Mouse (Mus musculus) heart, embryonic 13.5 days (tissue): ENCODE data around the gene Gpr146. TPM values are rescaled to one million over a fixed set of nuclear protein-coding genes. Genes with fewer than 3 reads are reported as not detected.

ENCODE experiments used
- ATAC-seq: fragments of 200-750 bp; cut with Nextera tagmentation; 2 replicates; pipeline ENCODE4 v1.8.0; 2017; ENCODE audit warnings: moderate TSS enrichment; ENCODE audit not compliant: insufficient number of reproducible peaks, low FRiP score, low TSS enrichment; ENCODE audit errors: extremely low read depth
- H3K27ac ChIP-seq: fragments of 300-500 bp; sonication (generic); replicated peaks from 2 replicates; pipeline ENCODE4 v1.5.1; 2015; ENCODE audit warnings: moderate library complexity, mild to moderate bottlenecking, inconsistent platforms
- H3K27me3 ChIP-seq: fragments of 300-500 bp; sonication (generic); replicated peaks from 2 replicates; pipeline ENCODE4 v1.6.1; 2015; ENCODE audit warnings: mild to moderate bottlenecking, inconsistent platforms
- H3K36me3 ChIP-seq: fragments of 300-500 bp; sonication (generic); 2 replicates; pipeline ENCODE4 v1.6.1; 2015; ENCODE audit warnings: mild to moderate bottlenecking, inconsistent platforms
- H3K4me1 ChIP-seq: fragments of 300-500 bp; sonication (generic); 2 replicates; pipeline ENCODE4 v1.6.1; 2015; ENCODE audit warnings: inconsistent platforms
- H3K4me2 ChIP-seq: fragments of 300-500 bp; sonication (generic); 2 replicates; pipeline ENCODE4 v1.6.1; 2015; ENCODE audit warnings: inconsistent platforms, mild to moderate bottlenecking, moderate library complexity
- H3K4me3 ChIP-seq: fragments of 300-500 bp; sonication (generic); 2 replicates; pipeline ENCODE4 v1.5.1; 2015; ENCODE audit warnings: moderate library complexity, mild to moderate bottlenecking, inconsistent platforms
- H3K9ac ChIP-seq: fragments of 300-500 bp; sonication (generic); 2 replicates; pipeline ENCODE4 v1.6.1; 2015; ENCODE audit warnings: inconsistent platforms, mild to moderate bottlenecking, moderate library complexity
- H3K9me3 ChIP-seq: fragments of 300-500 bp; sonication (generic); 2 replicates; pipeline ENCODE4 v1.6.1; 2016; ENCODE audit warnings: inconsistent platforms
- WGBS: fragments of 180-500 bp; shearing (Covaris S2); methylation state at CpG from one replicate; pipeline ENCODE4 v1.1.7; 2015; ENCODE audit warnings: mixed read lengths; 5-methylcytosine and 5-hydroxymethylcytosine counted together
- polyA plus RNA-seq: library from polyadenylated mRNA; unstranded; fragments of >200 nt; fragmentation: Nextera tagmentation; extraction: Ambion mirVana; gene quantifications from 2 replicates; pipeline ENCODE4 v1.2.1, GENCODE M21; 2015

Gpr146 gene
- polyA plus RNA-seq, 1 experiment from 2014 or later, result 7.0 TPM

GRCm38 (mm10) chr5:139392219-139393196, 15.0 kb downstream of the Gpr146 start:
- whole genome bisulfite sequencing, result 90% methylated on average over 37 of the region's 37 CpGs
- Histone ChIP-seq H3K4me3 (no peak overlapping the region), H3K9me3 (no peaks in the 10 kb centered on the region), H3K36me3 (peaks cover 23% of the 10 kb centered on the region), H3K4me2 (peak overlapping the region; percentile 51; the same call in 1 of the 2 replicates), H3K27me3 (no peaks in the 10 kb centered on the region), H3K4me1 (peaks cover 55% of the 10 kb centered on the region), H3K27ac (no peak overlapping the region), H3K9ac (no peak overlapping the region)
- no peak for ATAC-seq

- Histone ChIP-seq H3K9ac (no peak overlapping the region), H3K27me3 (no peaks in the 10 kb centered on the region), H3K4me2 (no peak overlapping the region), H3K9me3 (no peaks in the 10 kb centered on the region), H3K36me3 (peaks cover 23% of the 10 kb centered on the region), H3K4me3 (no peak overlapping the region), H3K4me1 (peaks cover 55% of the 10 kb centered on the region), H3K27ac (no peak overlapping the region)
- 91% methylated on average over 16 of the region's 16 CpGs for WGBS
- no peak for ATAC-seq
Observed at GRCm38 (mm10) chr5:139393197-139393588, 15.7 kb downstream of the Gpr146 start.

- H3K4me2 ChIP-seq, result no peak overlapping the region
- H3K27me3 ChIP-seq, result no peaks in the 10 kb centered on the region
- no peaks in the 10 kb centered on the region for H3K9me3 ChIP-seq
- peaks cover 23% of the 10 kb centered on the region for H3K36me3 ChIP-seq
- ATAC-seq, result no peak
- 0 out of 2 replicates have a peak overlapping the region, but pooled peaks have one; percentile 28 for H3K9ac ChIP-seq
- H3K27ac ChIP-seq, result no peak overlapping the region
- H3K4me1 ChIP-seq, result peaks cover 51% of the 10 kb centered on the region
- WGBS, result 58% methylated on average over 7 of the region's 7 CpGs
- no peak overlapping the region for H3K4me3 ChIP-seq
Observed at GRCm38 (mm10) chr5:139394399-139394798, 16.9 kb downstream of the Gpr146 start.

DNA sequence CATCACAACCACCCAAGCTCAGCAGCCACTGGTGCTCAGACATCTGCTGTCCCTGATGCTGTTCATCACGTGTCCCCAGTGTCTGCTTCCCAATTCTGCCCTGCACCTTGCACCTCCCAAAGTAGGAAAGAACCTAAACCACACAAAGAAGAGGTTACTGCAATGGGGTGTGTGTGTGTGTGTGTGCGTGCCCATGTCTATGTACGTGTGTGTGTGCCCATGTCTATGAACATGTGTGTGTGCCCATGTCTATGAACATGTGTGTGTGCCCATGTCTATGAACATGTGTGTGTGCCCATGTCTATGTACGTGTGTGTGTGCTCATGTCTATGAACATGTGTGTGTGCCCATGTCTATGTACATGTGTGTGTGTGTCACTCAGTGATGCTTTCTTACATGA, 18.0 kb downstream of the Gpr146 start:
- Histone ChIP-seq H3K36me3 (peaks cover 23% of the 10 kb centered on the region), H3K27me3 (no peaks in the 10 kb centered on the region), H3K4me1 (peaks cover 43% of the 10 kb centered on the region), H3K9ac (no peak overlapping the region), H3K27ac (no peak overlapping the region), H3K4me3 (no peak overlapping the region), H3K4me2 (no peak overlapping the region), H3K9me3 (no peaks in the 10 kb centered on the region)
- ATAC-seq, result no peak
- WGBS, result 87% methylated on average over 4 of the region's 4 CpGs

- H3K4me3 ChIP-seq, result no peak overlapping the region
- H3K36me3 ChIP-seq, result peaks cover 21% of the 10 kb centered on the region
- H3K27me3 ChIP-seq, result no peaks in the 10 kb centered on the region
- H3K27ac ChIP-seq, result peak overlapping the region; percentile 67
- peak overlapping the region; percentile 54 for H3K9ac ChIP-seq
- WGBS, result 79% methylated on average over 4 of the region's 4 CpGs
- no peak for ATAC-seq
- H3K4me1 ChIP-seq, result peaks cover 27% of the 10 kb centered on the region
- H3K9me3 ChIP-seq, result no peaks in the 10 kb centered on the region
- no peak overlapping the region for H3K4me2 ChIP-seq
Observed at GRCm38 (mm10) chr5:139397359-139397916, 19.9 kb downstream of the Gpr146 start.

DNA sequence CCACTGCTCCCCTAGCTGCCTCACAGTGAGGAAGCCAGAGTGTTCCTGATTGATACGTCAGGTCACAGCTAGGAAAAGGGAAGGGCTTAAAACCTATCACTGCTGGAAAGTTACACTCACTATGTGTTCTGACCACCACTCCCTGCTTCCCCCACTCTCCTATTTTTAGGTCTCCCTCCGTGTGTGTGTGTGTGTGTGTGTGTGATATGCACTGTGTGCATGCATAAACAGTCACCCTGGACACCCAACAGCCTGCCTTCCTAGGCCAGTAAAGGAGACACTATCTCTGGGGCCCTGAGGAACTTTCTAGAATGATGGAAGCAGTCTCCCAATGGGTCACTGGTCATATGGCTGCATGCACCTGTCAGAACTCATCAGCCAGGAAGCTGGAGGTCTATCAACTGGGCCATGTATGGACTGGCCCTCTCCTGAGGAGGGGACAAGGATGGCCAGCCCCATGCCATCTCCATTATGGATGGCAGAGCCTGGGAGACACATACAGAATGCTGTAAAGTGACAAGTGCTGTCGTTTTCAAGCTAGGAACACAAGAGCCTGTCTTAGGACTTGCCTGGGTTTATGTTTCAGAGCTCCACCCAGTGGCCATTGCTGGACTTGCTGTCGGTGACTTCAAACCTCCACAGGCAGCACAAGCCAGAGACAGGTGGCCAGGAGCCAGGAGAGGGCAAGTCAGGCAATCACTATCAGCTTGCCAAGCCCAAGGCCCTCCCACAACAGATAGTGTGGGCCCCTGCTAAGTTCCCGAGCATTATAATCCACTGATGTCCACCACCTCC, 20.7 kb downstream of the Gpr146 start:
- H3K9me3 ChIP-seq, result no peaks in the 10 kb centered on the region
- H3K4me1 ChIP-seq, result peaks cover 27% of the 10 kb centered on the region
- H3K27me3 ChIP-seq, result no peaks in the 10 kb centered on the region
- H3K27ac ChIP-seq, result peak overlapping the region; percentile 67
- peak overlapping the region; percentile 54 for H3K9ac ChIP-seq
- ATAC-seq, result peak; percentile 53; the same call in 1 of the 2 replicates
- 11% methylated on average over 5 of the region's 5 CpGs for WGBS
- H3K4me2 ChIP-seq, result peak overlapping the region; percentile 9; the same call in 1 of the 2 replicates
- H3K4me3 ChIP-seq, result no peak overlapping the region
- peaks cover 13% of the 10 kb centered on the region for H3K36me3 ChIP-seq

DNA sequence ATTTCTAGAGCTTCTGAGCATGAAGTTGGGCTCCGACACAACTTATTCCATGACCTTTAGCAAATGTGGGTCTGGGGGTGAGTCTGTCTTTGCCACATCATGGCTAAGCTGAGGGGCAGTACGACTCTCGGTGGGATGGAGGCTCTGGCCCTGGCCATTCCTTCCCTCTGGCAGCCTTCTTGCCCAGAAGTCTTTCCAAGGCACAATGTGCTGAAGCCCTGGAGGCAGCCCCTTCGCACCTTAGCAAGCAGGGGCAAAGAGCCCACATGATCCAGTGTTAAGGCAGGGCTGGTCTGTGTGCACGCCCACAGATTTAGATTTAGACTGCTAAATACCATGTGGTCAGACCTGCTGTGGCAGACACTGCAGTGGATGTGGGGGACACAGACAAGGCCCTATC, 21.3 kb downstream of the Gpr146 start:
- no peak for ATAC-seq
- H3K4me3 ChIP-seq, result no peak overlapping the region
- H3K9ac ChIP-seq, result 0 out of 2 replicates have a peak overlapping the region, but pooled peaks have one; percentile 30
- H3K27me3 ChIP-seq, result 0 out of 2 replicates have a peak, but pooled peaks cover 2% of the 10 kb centered on the region
- H3K36me3 ChIP-seq, result peaks cover 7% of the 10 kb centered on the region
- WGBS, result 71% methylated on average over 5 of the region's 5 CpGs
- H3K4me1 ChIP-seq, result peaks cover 27% of the 10 kb centered on the region
- no peak overlapping the region for H3K27ac ChIP-seq
- H3K4me2 ChIP-seq, result peak overlapping the region; percentile 9; the same call in 1 of the 2 replicates
- H3K9me3 ChIP-seq, result no peaks in the 10 kb centered on the region

- WGBS, result 69% methylated on average over 14 of the region's 14 CpGs
- ATAC-seq, result no peak
Observed at GRCm38 (mm10) chr5:139399991-139400390, 22.5 kb downstream of the Gpr146 start.

DNA sequence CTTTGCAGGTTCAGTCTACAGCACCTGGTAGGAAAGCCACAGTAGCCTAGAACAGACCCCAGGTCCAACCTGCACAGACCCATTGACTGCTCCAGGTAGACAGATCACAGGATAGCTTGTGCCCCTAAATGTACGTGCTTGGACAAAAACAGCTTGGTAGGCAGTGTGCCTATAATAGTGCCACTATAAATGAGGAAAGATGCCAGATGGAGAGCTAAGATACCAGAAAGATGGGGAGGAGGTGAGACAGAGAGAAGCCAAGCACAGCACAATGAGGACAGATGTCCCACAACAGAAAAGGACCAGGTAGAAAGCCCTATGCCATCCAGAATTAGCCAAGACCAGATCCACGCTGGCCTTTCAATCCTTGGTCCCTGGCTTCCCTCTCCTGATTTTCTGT, 24.6 kb downstream of the Gpr146 start:
- Histone ChIP-seq H3K9me3 (no peaks in the 10 kb centered on the region), H3K36me3 (no peaks in the 10 kb centered on the region), H3K4me2 (no peak overlapping the region), H3K4me1 (peaks cover 42% of the 10 kb centered on the region), H3K27ac (no peak overlapping the region), H3K4me3 (no peak overlapping the region), H3K27me3 (peaks cover 6% of the 10 kb centered on the region; the same call in 1 of the 2 replicates), H3K9ac (no peak overlapping the region)
- no peak for ATAC-seq
- WGBS, result 91% methylated on average over 2 of the region's 2 CpGs

More at GRCm38 (mm10) chr5:139399991-139400390, 22.5 kb downstream of the Gpr146 start:
- Histone ChIP-seq H3K9ac (no peak overlapping the region), H3K4me1 (peaks cover 26% of the 10 kb centered on the region), H3K36me3 (no peaks in the 10 kb centered on the region), H3K4me3 (no peak overlapping the region), H3K27me3 (0 out of 2 replicates have a peak, but pooled peaks cover 3% of the 10 kb centered on the region), H3K4me2 (no peak overlapping the region), H3K27ac (no peak overlapping the region), H3K9me3 (no peaks in the 10 kb centered on the region)

GRCm38 (mm10) chr5:139403692-139404260, 26.3 kb downstream of the Gpr146 start:
- Histone ChIP-seq H3K36me3 (no peaks in the 10 kb centered on the region), H3K4me3 (no peak overlapping the region), H3K27ac (no peak overlapping the region), H3K27me3 (peaks cover 15% of the 10 kb centered on the region; the same call in 1 of the 2 replicates), H3K9ac (no peak overlapping the region), H3K9me3 (no peaks in the 10 kb centered on the region), H3K4me2 (no peak overlapping the region), H3K4me1 (peaks cover 34% of the 10 kb centered on the region)
- ATAC-seq, result no peak
- WGBS, result 88% methylated on average over 8 of the region's 8 CpGs
